Mouse (Mus musculus) T-cell, adult 2 months (primary cell): ENCODE data around the gene Ankrd39.

ENCODE experiments used
- DNase-seq: peaks from one replicate; pipeline ENCODE4 v3.0.0; 2022; ENCODE audit warnings: low spot score

Ankrd39 gene

GRCm38 (mm10) chr1:36529274-36529673 is 18.0 kb downstream of the Ankrd39 start:
- no peak for DNase-seq

DNA sequence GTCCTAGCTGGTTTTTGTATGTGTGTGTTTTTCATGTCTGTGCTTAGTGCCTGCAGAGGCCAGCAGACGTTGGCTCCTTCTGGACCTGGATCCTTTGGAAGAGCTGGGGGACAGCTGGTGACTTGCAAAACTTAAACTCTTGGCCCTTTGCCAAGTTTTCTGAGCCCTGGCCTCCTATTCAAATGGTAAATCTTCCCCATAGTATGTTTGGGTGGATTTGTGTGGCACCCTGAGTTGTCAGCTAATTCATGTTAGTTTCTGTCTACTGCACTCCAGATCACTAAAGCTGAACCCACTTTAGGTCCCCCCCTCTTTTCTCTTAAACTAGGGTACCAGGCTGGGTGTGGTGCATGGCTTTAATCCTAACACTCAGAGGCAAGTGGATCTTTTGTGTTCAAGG is 18.9 kb downstream of the Ankrd39 start:
- DNase-seq = no peak

GRCm38 (mm10) chr1:36526903-36527302 is 20.3 kb downstream of the Ankrd39 start:
- no peak for DNase-seq

DNA sequence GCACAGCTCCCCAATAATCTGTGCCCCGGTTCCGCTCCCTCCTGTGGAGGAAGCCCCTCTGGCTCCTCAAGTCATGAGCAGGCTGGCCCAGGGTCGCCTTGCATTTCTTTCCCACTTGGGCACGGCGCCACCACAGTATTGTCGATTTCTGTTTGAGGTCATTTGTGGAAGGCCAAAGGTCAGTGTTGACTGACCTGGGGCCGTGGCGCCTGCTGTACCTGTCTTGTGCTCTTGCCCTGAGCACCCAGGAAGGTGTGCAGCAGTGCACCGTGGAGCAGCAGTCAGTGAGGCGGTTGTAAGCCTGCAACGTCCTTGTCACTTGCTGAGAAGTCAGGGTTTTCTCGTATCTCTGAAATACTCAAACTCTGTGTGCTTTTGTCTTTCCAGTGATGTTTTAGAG is 21.5 kb downstream of the Ankrd39 start:
- DNase-seq = no peak

GRCm38 (mm10) chr1:36524058-36524457 is 23.2 kb downstream of the Ankrd39 start:
- no peak for DNase-seq

- DNase-seq = no peak
Observed at GRCm38 (mm10) chr1:36523332-36524013, 23.8 kb downstream of the Ankrd39 start.

DNA sequence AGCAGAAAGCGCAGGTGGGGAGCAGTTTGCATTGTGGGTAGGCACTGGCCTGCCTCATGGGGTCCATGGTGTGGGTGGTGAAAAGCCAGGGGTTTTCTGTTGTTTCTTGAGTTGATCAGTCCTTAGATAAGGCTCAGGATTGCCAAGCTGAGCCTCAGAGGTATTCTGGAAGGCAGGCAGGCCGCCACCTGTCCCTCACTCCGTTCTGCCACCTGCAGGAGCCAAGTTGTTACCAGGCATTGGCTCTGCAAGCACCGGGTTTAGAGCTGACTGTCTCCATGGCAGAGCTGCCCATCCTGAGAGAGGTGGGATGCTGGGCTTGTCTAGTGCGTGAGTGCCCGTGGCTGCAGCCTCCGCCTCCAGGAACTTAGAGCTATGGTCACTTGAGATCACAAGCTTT is 25.0 kb downstream of the Ankrd39 start:
- DNase-seq = no peak

- no peak for DNase-seq
Observed at GRCm38 (mm10) chr1:36519626-36520025, 27.6 kb downstream of the Ankrd39 start.

DNA sequence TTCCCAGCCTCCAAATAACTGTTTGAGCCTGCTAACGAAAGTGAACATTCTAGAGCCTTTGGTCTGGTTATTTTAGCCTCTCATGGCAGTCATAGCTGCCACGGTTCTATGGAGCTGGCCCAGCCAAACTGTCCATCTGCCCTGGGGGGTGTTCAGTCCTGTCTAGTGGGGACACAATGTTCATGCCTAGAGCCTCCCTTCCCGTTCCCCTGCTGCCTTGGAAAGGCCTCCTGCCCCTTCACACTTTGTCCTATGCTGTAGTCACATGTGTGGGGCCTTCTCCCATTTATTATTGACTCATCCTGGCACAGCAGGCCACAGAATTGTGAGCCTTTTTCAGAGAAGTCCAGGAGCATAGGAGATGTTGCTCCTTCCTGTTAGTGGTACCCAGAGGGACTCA is 29.0 kb downstream of the Ankrd39 start:
- no peak for DNase-seq

- no peak for DNase-seq
Observed at GRCm38 (mm10) chr1:36513718-36514117, 33.5 kb downstream of the Ankrd39 start.

- DNase-seq = no peak
Observed at GRCm38 (mm10) chr1:36513310-36513709, 33.9 kb downstream of the Ankrd39 start.

DNA sequence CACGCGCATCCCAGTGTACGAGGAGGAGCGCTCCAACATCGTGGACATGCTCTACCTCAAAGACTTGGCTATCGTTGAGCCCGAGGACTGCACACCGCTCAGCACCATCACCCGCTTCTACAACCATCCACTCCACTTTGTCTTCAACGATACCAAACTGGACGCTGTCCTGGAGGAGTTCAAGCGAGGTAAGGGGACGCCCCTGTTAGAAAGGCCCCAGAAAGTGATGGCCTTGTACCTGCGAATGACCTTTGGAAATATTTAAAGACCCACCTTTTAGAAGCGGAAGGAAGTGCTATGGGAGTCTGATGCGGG is 34.3 kb downstream of the Ankrd39 start:
- no peak for DNase-seq

- DNase-seq = peak; percentile 44
Observed at GRCm38 (mm10) chr1:36512089-36512965, 34.9 kb downstream of the Ankrd39 start.

GRCm38 (mm10) chr1:36511289-36512021 is 35.8 kb downstream of the Ankrd39 start, which contains the start of gene Cnnm3:
Cnnm3 (plus strand) TSS chr1:36511867.
- peak; percentile 98 for DNase-seq

DNA sequence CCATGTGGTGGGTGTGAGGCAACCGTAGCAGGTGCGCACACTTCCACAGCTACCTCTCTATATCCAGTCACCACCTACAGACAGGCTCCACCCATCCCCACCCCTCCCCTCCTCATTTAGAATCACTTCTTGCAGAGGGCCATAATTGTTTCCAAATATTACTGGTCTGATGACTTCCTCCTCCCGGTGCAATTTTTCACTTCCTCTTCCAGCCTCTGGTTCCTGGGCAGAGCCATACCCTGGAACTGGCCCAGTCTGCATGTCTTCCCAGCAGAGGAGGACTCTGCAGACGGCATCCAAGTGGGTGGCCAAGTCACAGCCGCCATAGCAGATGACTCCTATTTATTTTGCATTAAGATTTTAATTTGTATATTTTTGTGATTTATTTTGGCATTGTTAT is 39.0 kb downstream of the Ankrd39 start:
- no peak for DNase-seq

GRCm38 (mm10) chr1:36501261-36501660 is 46.0 kb downstream of the Ankrd39 start:
- DNase-seq = peak; percentile 64

DNA sequence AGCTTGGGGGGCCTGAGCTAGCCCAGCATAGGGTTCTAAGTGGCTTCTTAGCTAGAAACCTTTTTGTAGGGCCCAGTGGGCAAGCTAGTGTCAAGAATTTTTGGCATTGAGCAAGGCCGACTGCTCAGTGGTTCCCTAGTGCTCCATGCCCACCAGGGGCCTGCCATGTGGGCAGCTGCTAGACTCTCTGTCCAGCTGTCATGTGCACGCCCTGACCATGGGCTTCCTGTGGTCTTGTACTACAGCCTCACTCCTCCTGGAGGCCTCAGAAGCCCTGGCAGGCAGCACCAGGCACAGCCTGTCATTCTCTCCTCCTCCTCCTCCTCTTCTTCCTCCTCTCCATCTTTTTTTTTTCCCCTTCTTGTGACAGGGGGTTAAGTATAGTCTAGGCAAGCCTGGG is 49.9 kb downstream of the Ankrd39 start:
- no peak for DNase-seq

GRCm38 (mm10) chr1:36496719-36497118 is 50.5 kb downstream of the Ankrd39 start:
- DNase-seq = no peak

DNA sequence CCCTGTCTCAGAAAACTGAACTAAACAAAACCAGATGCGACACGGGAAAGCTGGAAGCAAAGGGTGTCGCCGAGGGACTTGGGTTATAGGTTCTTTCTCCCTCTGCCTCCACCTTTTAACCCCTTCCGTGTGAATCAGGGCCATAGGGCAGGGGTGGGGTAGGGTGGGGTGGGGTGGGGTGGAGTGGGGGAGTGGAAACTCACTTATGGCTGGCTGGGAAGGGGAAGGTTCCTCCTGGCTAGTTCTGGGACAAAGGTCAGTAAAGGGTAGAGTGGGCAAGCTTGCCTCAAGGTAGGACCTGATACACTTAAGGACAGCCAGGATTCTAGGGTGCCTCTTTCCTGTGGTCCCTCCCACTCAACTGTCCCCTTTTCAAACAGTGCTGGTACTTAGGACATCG is 53.9 kb downstream of the Ankrd39 start:
- DNase-seq = no peak

DNA sequence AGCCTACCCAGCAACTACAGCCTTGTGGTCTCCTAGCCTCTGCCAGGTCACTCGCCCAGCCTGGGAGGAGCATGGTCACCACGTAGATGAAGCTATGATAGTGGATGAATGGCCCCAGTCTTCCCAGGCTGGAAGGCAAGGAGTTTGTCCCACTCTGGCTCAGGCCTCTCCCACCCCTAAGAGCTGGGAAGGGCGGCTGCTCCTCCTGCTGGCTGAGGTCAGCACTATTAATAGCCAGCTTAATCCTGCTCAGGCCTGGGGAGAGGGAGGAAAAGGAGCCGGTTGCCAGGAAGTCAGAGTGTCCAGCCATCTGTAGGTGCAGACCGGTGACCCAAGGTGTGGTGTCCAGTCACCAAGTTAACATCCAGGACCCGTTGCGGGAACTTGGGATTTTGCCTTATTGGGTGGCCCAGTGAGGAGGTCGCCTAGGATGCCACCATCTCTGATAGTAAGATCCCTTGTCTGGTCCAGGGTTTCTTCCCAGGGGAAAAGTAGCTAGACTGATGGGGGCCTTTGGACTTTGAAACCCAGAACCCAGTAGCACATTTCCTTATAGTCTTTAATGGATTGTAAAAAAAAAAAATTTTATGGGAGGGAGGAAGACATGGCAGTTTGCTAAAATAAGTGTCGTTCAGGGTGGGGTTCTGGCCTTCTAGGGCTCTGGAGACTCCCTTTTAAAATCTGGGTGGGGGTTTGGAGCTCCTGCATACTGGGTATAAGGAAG is 54.7 kb downstream of the Ankrd39 start:
- no peak for DNase-seq

- DNase-seq = no peak
Observed at GRCm38 (mm10) chr1:36489661-36490060, 57.6 kb downstream of the Ankrd39 start.
